Mouse (Mus musculus) midbrain, embryonic 11.5 days (tissue): ENCODE results near the gene Gm4181. TPM values are rescaled to one million over a fixed set of nuclear protein-coding genes. Genes with fewer than 3 reads are reported as not detected.
"Not testable (repeated sequence)": the region's sequence is repeated elsewhere in the genome, so short reads cannot be mapped to it uniquely, and the experiment has no call there.

Experiments
- ATAC-seq: fragments of 200-750 bp; cut with Nextera tagmentation; 2 replicates; pipeline ENCODE4 v1.8.0; 2017; ENCODE audit warnings: moderate TSS enrichment, moderate library complexity; ENCODE audit not compliant: low FRiP score
- DNase-seq: peaks from one replicate; pipeline ENCODE4 v3.0.0; 2015; ENCODE audit warnings: low spot score; ENCODE audit errors: missing footprints
- H3K27ac ChIP-seq: fragments of 300-500 bp; sonication (generic); 2 replicates; pipeline ENCODE4 v1.5.1; 2014; ENCODE audit warnings: low read depth, low read length
- H3K27me3 ChIP-seq: fragments of 300-500 bp; sonication (generic); 2 replicates; pipeline ENCODE4 v1.6.1; 2014; ENCODE audit warnings: mild to moderate bottlenecking, low read length, moderate library complexity, mixed read lengths; ENCODE audit not compliant: control insufficient read depth, insufficient read depth
- H3K36me3 ChIP-seq: fragments of 300-500 bp; sonication (generic); 2 replicates; pipeline ENCODE4 v1.6.1; 2014; ENCODE audit warnings: mild to moderate bottlenecking, low read length, moderate library complexity, mixed read lengths; ENCODE audit not compliant: control insufficient read depth, insufficient read depth
- H3K4me1 ChIP-seq: fragments of 300-500 bp; sonication (generic); 2 replicates; pipeline ENCODE4 v1.6.1; 2014; ENCODE audit warnings: low read length; ENCODE audit not compliant: control insufficient read depth, insufficient read depth
- H3K4me2 ChIP-seq: fragments of 300-500 bp; sonication (generic); 2 replicates; pipeline ENCODE4 v1.6.1; 2014; ENCODE audit warnings: mild to moderate bottlenecking, moderate library complexity
- H3K4me3 ChIP-seq: fragments of 300-500 bp; sonication (generic); 2 replicates; pipeline ENCODE4 v1.5.1; 2014; ENCODE audit warnings: low read depth, low read length
- H3K9ac ChIP-seq: fragments of 300-500 bp; sonication (generic); 2 replicates; pipeline ENCODE4 v1.6.1; 2014; ENCODE audit warnings: low read length
- H3K9me3 ChIP-seq: fragments of 300-500 bp; sonication (generic); 2 replicates; pipeline ENCODE4 v1.6.1; 2016; ENCODE audit warnings: low read length; ENCODE audit not compliant: control insufficient read depth
- WGBS: fragments of 180-500 bp; shearing (Covaris S2); extraction: QIAGEN DNeasy Blood & Tissue Kit; methylation state at CpG from one replicate; pipeline ENCODE4 v1.1.7; 2014; 5-methylcytosine and 5-hydroxymethylcytosine counted together
- polyA plus RNA-seq: library from polyadenylated mRNA; unstranded; fragments of >200 nt; fragmentation: Nextera tagmentation; extraction: Ambion mirVana; gene quantifications from 2 replicates; pipeline ENCODE4 v1.2.1, GENCODE M21; 2014

The Gm4181 gene
- polyA plus RNA-seq = not detected in 2 replicates

DNA sequence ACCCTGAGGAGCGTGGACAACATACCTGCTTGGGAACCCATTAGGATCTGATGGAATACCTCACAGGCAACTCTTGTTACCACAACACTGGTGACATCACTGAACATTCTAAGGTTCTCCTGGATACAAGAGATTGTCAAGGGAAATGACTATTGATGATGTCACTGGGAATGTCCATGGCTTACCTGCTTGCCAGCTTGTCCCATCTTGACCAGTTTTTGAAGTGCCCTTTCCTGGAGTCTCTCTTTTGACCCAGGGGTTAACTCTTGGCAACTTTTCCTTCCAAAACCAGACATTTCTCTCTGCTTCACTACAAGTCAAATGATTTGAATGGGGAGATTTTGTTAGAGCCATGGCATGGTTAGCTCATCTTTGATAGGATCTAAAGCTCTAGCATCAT is at the start of gene Gm4181:
TSS of gene Gm4181 (minus strand) at position 101 of the 400 bp plus-strand sequence.
- WGBS = 81% methylated on average over 1 of the region's 1 CpGs
- H3K27ac ChIP-seq, H3K4me2 ChIP-seq, H3K9ac ChIP-seq, ATAC-seq, H3K4me3 ChIP-seq, DNase-seq, H3K9me3 ChIP-seq, H3K4me1 ChIP-seq, H3K27me3 ChIP-seq, H3K36me3 ChIP-seq: not testable (repeated sequence)

DNA sequence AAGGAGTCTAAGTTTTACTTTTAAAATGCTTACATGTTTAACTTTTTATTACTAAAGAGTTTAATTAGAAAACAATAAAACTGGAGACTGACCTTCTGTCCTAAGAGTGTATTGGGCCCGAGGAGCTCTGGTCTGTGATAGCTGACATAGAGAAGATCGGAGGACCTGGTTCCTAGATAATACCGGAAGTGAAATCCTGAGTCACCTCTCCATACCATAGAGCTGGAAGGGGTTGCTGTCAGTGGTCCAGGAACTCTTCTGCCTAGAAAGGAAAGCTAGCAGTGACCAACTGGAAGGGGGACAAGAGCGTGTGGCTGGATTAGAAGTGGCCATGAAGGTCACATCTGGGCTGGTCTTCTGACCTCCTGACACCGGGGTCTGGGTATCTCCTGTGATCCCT is 41.8 kb upstream of the Gm4181 start:
- ATAC-seq = no peak
- no peaks in the 10 kb centered on the region for H3K36me3 ChIP-seq
- no peak overlapping the region for H3K4me2 ChIP-seq
- WGBS = 92% methylated on average over 5 of the region's 5 CpGs
- DNase-seq = no peak
- H3K27ac ChIP-seq = no peak overlapping the region
- no peaks in the 10 kb centered on the region for H3K27me3 ChIP-seq
- H3K9ac ChIP-seq = no peak overlapping the region
- no peaks in the 10 kb centered on the region for H3K9me3 ChIP-seq
- no peak overlapping the region for H3K4me3 ChIP-seq
- no peaks in the 10 kb centered on the region for H3K4me1 ChIP-seq

DNA sequence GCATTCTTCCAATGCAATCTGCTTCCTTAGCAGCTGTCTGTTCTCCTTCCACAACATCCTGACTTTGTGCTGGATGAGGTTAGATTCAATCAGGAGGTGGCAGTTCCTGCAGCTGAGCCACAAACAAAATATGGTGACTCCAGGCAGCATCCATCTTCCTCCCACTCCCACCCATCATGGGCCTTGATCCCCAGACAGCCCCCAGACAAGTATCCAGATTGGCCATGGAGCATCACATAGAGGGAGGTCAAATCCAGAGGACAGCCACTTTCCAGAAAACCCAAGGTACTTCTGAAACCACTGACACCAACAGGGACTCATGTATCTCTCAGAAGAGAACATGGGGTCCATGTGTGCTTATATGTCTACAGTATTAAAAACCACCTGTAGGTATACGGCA is 3.0 kb downstream of the Gm4181 start:
- DNase-seq, H3K4me1 ChIP-seq, H3K9ac ChIP-seq, H3K27me3 ChIP-seq, H3K27ac ChIP-seq, H3K9me3 ChIP-seq, H3K36me3 ChIP-seq, H3K4me2 ChIP-seq, ATAC-seq, H3K4me3 ChIP-seq: not testable (repeated sequence)
- WGBS = 96% methylated on average over 1 of the region's 1 CpGs

DNA sequence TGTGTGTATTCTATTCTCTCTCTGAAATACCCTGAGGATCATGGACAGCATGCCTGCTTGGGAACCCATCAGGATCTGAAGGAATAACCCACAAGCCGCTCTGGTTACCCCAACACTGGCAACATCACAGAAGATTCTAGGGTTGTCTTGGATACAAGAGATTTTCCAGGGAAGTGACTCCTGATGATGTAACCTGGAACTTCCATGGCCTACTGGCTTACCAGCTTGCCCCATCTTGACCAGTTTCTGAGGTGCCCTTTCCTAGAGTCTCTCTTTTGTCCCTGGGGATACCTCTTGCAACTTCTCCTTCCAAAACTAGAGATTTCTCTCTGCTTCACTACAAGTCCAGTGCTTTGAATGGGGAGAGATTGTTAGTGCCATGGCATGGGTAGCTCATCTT is 24.3 kb downstream of the Gm4181 start, which contains the start of gene Gm17078:
TSS of gene Gm17078 (minus strand) at position 101 of the 400 bp plus-strand sequence.
- Histone ChIP-seq H3K4me2 (no peak within 1 kb of the TSS), H3K27me3 (no peaks in the 10 kb centered on the region), H3K9me3 (no peaks in the 10 kb centered on the region), H3K36me3 (no peaks in the 10 kb centered on the region), H3K9ac (no peak within 1 kb of the TSS), H3K4me3 (no peak within 1 kb of the TSS), H3K4me1 (no peaks in the 10 kb centered on the region), H3K27ac (no peak within 1 kb of the TSS)
- DNase-seq (no peak), ATAC-seq (no peak)
- 78% methylated on average over 1 of the region's 1 CpGs for WGBS

DNA sequence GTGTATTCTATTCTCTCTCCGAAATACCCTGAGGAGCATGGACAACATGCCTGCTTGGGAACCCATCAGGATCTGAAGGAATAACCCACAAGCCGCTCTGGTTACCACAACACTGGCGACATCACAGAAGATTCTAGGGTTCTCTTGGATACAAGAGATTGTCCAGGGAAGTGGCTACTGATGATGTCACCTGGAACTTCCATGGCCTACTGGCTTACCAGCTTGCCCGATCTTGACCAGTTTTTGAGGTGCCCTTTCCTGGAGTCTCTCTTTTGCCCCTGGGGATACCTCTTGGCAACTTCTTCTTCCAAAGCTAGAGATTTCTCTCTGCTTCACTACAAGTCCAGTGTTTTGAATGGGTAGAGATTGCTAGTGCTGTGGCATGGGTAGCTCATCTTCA is 43.4 kb downstream of the Gm4181 start, which contains the start of gene Gm17174:
TSS of gene Gm17174 (minus strand) at position 101 of the 400 bp plus-strand sequence.
- WGBS = 96% methylated on average over 4 of the region's 4 CpGs
- H3K36me3 ChIP-seq, H3K4me2 ChIP-seq, H3K9me3 ChIP-seq, H3K4me1 ChIP-seq, H3K9ac ChIP-seq, H3K4me3 ChIP-seq, ATAC-seq, H3K27me3 ChIP-seq, H3K27ac ChIP-seq, DNase-seq: not testable (repeated sequence)

Other genes starting within 250 kb of the Gm4181 start
- gene Vmn2r88, start 224.8 kb downstream of the Gm4181 start, polyA plus RNA-seq = not detected in 2 replicates
- gene Vmn2r89, start 183.8 kb downstream of the Gm4181 start, polyA plus RNA-seq = not detected in 2 replicates
- gene Gm5622, start 82.9 kb downstream of the Gm4181 start, polyA plus RNA-seq = not detected in 2 replicates
- gene Gm17175, start 61.6 kb downstream of the Gm4181 start, polyA plus RNA-seq = not detected in 2 replicates
- not detected in 2 replicates for gene Gm17174, start 43.5 kb downstream of the Gm4181 start, polyA plus RNA-seq
- not detected in 2 replicates for gene Gm17078, start 24.4 kb downstream of the Gm4181 start, polyA plus RNA-seq
- not detected in 2 replicates for gene Gm17079, start 59.8 kb upstream of the Gm4181 start, polyA plus RNA-seq
- gene Gm5800, start 81.5 kb upstream of the Gm4181 start, polyA plus RNA-seq = not detected in 2 replicates
- not detected in 2 replicates for gene Ang4, start 137.9 kb upstream of the Gm4181 start, polyA plus RNA-seq
- gene AY358078, start 164.4 kb upstream of the Gm4181 start, polyA plus RNA-seq = not detected in 2 replicates
- gene Ear6, start 218.0 kb upstream of the Gm4181 start, polyA plus RNA-seq = not detected in 2 replicates
- gene Mettl17, start 249.2 kb upstream of the Gm4181 start, polyA plus RNA-seq = 49.6 and 52.4 TPM in 2 replicates